Mouse (Mus musculus) heart, postnatal 36 days (tissue): ENCODE data around the gene Cecr2. TPM values are rescaled to one million over a fixed set of nuclear protein-coding genes. Genes with fewer than 3 reads are reported as not detected.
"Not testable (repeated sequence)": the region's sequence is repeated elsewhere in the genome, so short reads cannot be mapped to it uniquely, and the experiment has no call there.

ENCODE experiments used
- DNase-seq, 2 experiments: peaks; one replicate each; pipeline ENCODE4 v3.0.0; 2021 to 2022
- intact Hi-C: fragments of 180-260 bp; cut with DNase I; formaldehyde crosslinking; loops from one replicate; pipeline ENCODE4 v1.15.1; 2025
- microRNA-seq, 2 experiments: library from miRNA; unstranded; fragments of <30 nt; microRNA quantifications; one replicate each; pipeline ENCODE4 v1.2.0; 2021; ENCODE audit warnings: borderline number of aligned reads in 2 of 2
- total RNA-seq, 2 experiments: library from RNA; stranded (reverse); gene quantifications; 2 replicates each; pipeline ENCODE4 v1.2.3; 2021

The Cecr2 gene
- total RNA-seq, 2 experiments from 2014 or later, result 16.4 to 20.3 TPM

- intact Hi-C loops, result no loop called here
- no peak for DNase-seq
Observed at GRCm38 (mm10) chr6:120806999-120807737, 141.0 kb downstream of the Cecr2 start.

GRCm38 (mm10) chr6:120807738-120808081 is 141.5 kb downstream of the Cecr2 start:
- intact Hi-C loops, result no loop called here
- no peak for DNase-seq

GRCm38 (mm10) chr6:120811999-120812398 is 145.8 kb downstream of the Cecr2 start:
- DNase-seq, intact Hi-C loops: not testable (repeated sequence)

GRCm38 (mm10) chr6:120819294-120819693 is 153.1 kb downstream of the Cecr2 start:
- intact Hi-C loops, result no loop called here
- no peak for DNase-seq

GRCm38 (mm10) chr6:120820144-120820543 is 154.0 kb downstream of the Cecr2 start:
- intact Hi-C loops, result loop anchor here (10.0 kb wide), 1 partner anchor 785 kb away; the partner anchor contains the start of gene Wnk1
- no peak for DNase-seq

Small RNAs within 50 kb of the gene (microRNA-seq; reads per million reads assigned to microRNA genes)
- gene Gm25193, result 0 reads per million in 2 experiments

Other genes starting within 250 kb of the Cecr2 start
- gene Il17ra, start 203.1 kb upstream of the Cecr2 start, total RNA-seq, result 1 to 10 TPM; 2.9 to 3.5 TPM
- not detected for gene Tmem121b, start 172.6 kb upstream of the Cecr2 start, total RNA-seq
- gene Hdhd5, start 135.1 kb upstream of the Cecr2 start, total RNA-seq, result 10 to 100 TPM; 17.7 to 22.2 TPM
- under 1 TPM in 1 of 2 experiments, not detected in 1; 0.25 TPM for gene Slc25a18, start 107.2 kb downstream of the Cecr2 start, total RNA-seq
- gene Atp6v1e1, start 156.4 kb downstream of the Cecr2 start, total RNA-seq, result 100 to 1,000 TPM; 159 to 160 TPM
- gene Bcl2l13, start 169.8 kb downstream of the Cecr2 start, total RNA-seq, result 10 to 100 TPM; 81.5 to 88.1 TPM